Comparison of ENCODE assay signal across 21 mouse cellular contexts in the genomic region with DNA sequence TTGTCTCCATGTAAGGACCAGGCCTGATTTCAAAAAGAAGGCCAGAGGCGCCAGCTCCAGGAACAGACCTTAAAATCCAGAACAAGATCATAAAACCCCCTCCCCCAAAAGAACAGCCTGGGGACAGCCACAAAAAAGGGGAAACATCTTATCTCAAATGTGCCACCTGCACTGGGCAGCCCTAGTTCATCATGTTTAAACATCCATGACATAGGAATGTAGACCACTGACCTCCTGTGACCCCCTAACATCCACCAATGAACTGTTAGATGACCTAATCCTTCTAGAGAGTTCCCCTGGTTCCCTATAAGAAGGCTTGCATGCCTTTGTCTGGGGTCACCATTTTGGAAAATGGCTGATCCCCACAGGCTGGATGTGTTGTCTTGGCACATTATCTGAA.
"Had no signal": no experiment of that assay in that cellular context is flagged by ENCODE, and none has a peak within 500 bp of the region (broad histone marks: within the 10 kb centered on the region; RNA-seq: fewer than 3 reads in every experiment).

No protein-coding gene starts in this region.

- H3K36me3 ChIP-seq: midbrain, embryonic 10.5 days; midbrain, embryonic 12.5 days; neural tube, embryonic 13.5 days; neural tube, embryonic 15.5 days; stomach, embryonic 15.5 days had no signal

- DNase-seq: lung, adult 18-20 months; lung, embryonic 14.5 days; lung, postnatal 10 days; lung, postnatal 4 days; midbrain, embryonic 14.5 days; right cerebral cortex, adult 18-20 months; right cerebral cortex, postnatal 25 days; right cerebral cortex, postnatal 4 days; thymus, adult 2 months; thymus, postnatal 25 days; thymus, postnatal 4 days had no signal

- ATAC-seq: midbrain, embryonic 16.5 days had no signal

- H3K4me3 ChIP-seq: megakaryocyte, embryonic 14.5 days; midbrain, embryonic 10.5 days; midbrain, embryonic 12.5 days; myocyte; neural tube, embryonic 13.5 days; neural tube, embryonic 15.5 days; stomach, embryonic 15.5 days had no signal

- H3K27ac ChIP-seq: liver, embryonic 14.5 days; midbrain, embryonic 12.5 days; neural tube, embryonic 15.5 days; stomach, embryonic 15.5 days; stomach, postnatal 0 days had no signal

- H3K9me3 ChIP-seq: neural tube, embryonic 13.5 days; neural tube, embryonic 15.5 days; stomach, embryonic 15.5 days had no signal

- H3K27me3 ChIP-seq: midbrain, embryonic 12.5 days; neural tube, embryonic 15.5 days; stomach, embryonic 15.5 days had no signal

- H3K4me2 ChIP-seq: lung, embryonic 14.5 days; midbrain, embryonic 12.5 days; neural tube, embryonic 13.5 days; neural tube, embryonic 15.5 days; stomach, embryonic 15.5 days had no signal

- H3K9ac ChIP-seq: liver, embryonic 14.5 days; lung, embryonic 14.5 days; midbrain, embryonic 12.5 days; neural tube, embryonic 13.5 days; neural tube, embryonic 15.5 days; stomach, embryonic 15.5 days had no signal
